Mouse (Mus musculus) bone marrow macrophage, adult 2 months (primary cell): Measurements from ENCODE around the gene Ostm1. TPM values are rescaled to one million over a fixed set of nuclear protein-coding genes. Genes with fewer than 3 reads are reported as not detected.

Experiments
- H3K27ac ChIP-seq: 2 replicates; pipeline ENCODE4 v1.5.1; 2012; ENCODE audit warnings: low read depth, low read length; ENCODE audit not compliant: insufficient read depth
- H3K4me1 ChIP-seq: 2 replicates; pipeline ENCODE4 v1.6.1; 2012; ENCODE audit warnings: low read length; ENCODE audit not compliant: control insufficient read depth, insufficient read depth
- H3K4me3 ChIP-seq: 2 replicates; pipeline ENCODE4 v1.5.1; 2012; ENCODE audit warnings: mild to moderate bottlenecking, low read length, moderate library complexity; ENCODE audit not compliant: insufficient read depth
- CTCF ChIP-seq: IDR thresholded peaks from 2 replicates; pipeline ENCODE4 v1.5.1; 2012; ENCODE audit warnings: low read depth, mild to moderate bottlenecking, low read length, moderate library complexity
- POLR2A ChIP-seq: IDR thresholded peaks from 2 replicates; pipeline ENCODE4 v1.6.1; 2012; ENCODE audit warnings: mild to moderate bottlenecking, low read depth, low read length, borderline replicate concordance
- polyA plus RNA-seq: library from polyadenylated mRNA; stranded (reverse); fragments of >200 nt; gene quantifications from 2 replicates; pipeline ENCODE4 v1.2.4, GENCODE M21; 2012; ENCODE audit not compliant: missing spikeins, insufficient read depth, insufficient read length

Gene Ostm1
- 48.0 and 48.5 TPM in 2 replicates for polyA plus RNA-seq

GRCm38 (mm10) chr10:42583157-42583872 is at the start of gene Ostm1, which contains the start of gene Nr2e1:
Gene Ostm1 (plus strand): TSS chr10:42583822.
Gene Nr2e1 (minus strand): TSS chr10:42583632.
- Histone ChIP-seq H3K4me3 (no peak within 1 kb of the TSS), H3K27ac (no peak within 1 kb of the TSS), H3K4me1 (no peaks in the 10 kb centered on the region)
- TF ChIP-seq CTCF (no peak), POLR2A (no peak)

- no peak overlapping the region for H3K27ac ChIP-seq
- H3K4me1 ChIP-seq = no peaks in the 10 kb centered on the region
- TF ChIP-seq POLR2A = no peak
- TF ChIP-seq CTCF = no peak
- no peak overlapping the region for H3K4me3 ChIP-seq
Observed at GRCm38 (mm10) chr10:42533836-42534453, 49.7 kb upstream of the Ostm1 start.

GRCm38 (mm10) chr10:42537571-42538316 is 45.9 kb upstream of the Ostm1 start:
- TF ChIP-seq POLR2A = no peak
- TF ChIP-seq CTCF = no peak
- no peak overlapping the region for H3K27ac ChIP-seq
- no peaks in the 10 kb centered on the region for H3K4me1 ChIP-seq
- H3K4me3 ChIP-seq = no peak overlapping the region

- Histone ChIP-seq H3K4me3 (no peak overlapping the region), H3K4me1 (no peaks in the 10 kb centered on the region), H3K27ac (no peak overlapping the region)
- TF ChIP-seq POLR2A (no peak), CTCF (no peak)
Observed at GRCm38 (mm10) chr10:42545707-42546503, 37.7 kb upstream of the Ostm1 start.

GRCm38 (mm10) chr10:42546507-42546906 is 37.1 kb upstream of the Ostm1 start:
- H3K4me1 ChIP-seq = no peaks in the 10 kb centered on the region
- no peak for TF ChIP-seq POLR2A
- no peak for TF ChIP-seq CTCF
- no peak overlapping the region for H3K27ac ChIP-seq
- H3K4me3 ChIP-seq = no peak overlapping the region

- no peak overlapping the region for H3K4me3 ChIP-seq
- no peaks in the 10 kb centered on the region for H3K4me1 ChIP-seq
- TF ChIP-seq POLR2A (no peak), CTCF (no peak)
- H3K27ac ChIP-seq = no peak overlapping the region
Observed at GRCm38 (mm10) chr10:42559581-42560200, 23.9 kb upstream of the Ostm1 start.

- H3K27ac ChIP-seq = no peak overlapping the region
- H3K4me1 ChIP-seq = no peaks in the 10 kb centered on the region
- TF ChIP-seq POLR2A = no peak
- no peak for TF ChIP-seq CTCF
- no peak overlapping the region for H3K4me3 ChIP-seq
Observed at GRCm38 (mm10) chr10:42562272-42562671, 21.4 kb upstream of the Ostm1 start.

- Histone ChIP-seq H3K27ac (no peak overlapping the region), H3K4me1 (no peaks in the 10 kb centered on the region), H3K4me3 (no peak overlapping the region)
- TF ChIP-seq CTCF (no peak), POLR2A (no peak)
Observed at GRCm38 (mm10) chr10:42572567-42572966, 11.1 kb upstream of the Ostm1 start.

- no peaks in the 10 kb centered on the region for H3K4me1 ChIP-seq
- H3K4me3 ChIP-seq = no peak overlapping the region
- no peak overlapping the region for H3K27ac ChIP-seq
- TF ChIP-seq POLR2A = no peak
- TF ChIP-seq CTCF = no peak
Observed at GRCm38 (mm10) chr10:42572971-42573370, 10.7 kb upstream of the Ostm1 start.
